Comparison of ENCODE assay signal across 9 mouse cellular contexts in the genomic region with DNA sequence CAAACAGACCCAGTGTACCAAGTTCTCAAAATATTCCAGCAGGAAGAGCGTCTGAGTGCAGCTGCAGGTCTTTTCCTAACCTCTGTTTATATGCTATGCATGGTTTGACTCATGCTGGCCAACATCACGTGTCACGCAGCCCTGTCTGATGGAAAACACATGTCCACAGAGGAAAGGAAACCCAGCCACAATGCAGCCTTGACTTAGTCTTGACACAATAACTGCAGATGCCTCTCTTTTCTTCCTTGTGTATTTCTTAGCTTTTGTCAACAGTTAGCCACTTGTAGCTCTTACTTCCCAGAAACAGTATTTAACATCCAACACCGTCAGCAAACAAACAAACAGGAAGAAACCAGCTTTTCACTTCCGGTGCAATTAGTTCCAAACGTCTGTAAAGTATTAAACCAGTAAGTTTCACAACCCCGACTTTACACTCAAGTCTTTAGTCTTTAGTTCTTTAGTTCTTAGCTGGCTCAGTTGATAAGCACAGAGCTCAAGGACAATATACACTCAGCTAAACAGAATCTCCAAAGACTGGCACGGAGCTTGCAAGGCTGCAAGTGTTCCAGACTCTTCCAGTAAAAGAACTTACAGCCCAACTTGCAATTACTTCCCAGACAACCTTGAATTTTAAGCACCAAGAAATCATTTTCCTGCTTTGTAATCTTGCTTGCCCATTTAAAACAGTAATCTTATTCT.
DNase-seq lines count a peak whose midpoint lies in the region; ATAC-seq and TF ChIP-seq lines count a peak whose summit lies in the region.
"Had no signal": no experiment of that assay in that cellular context is flagged by ENCODE, and none has a peak within 500 bp of the region (broad histone marks: within the 10 kb centered on the region; RNA-seq: fewer than 3 reads in every experiment).

No protein-coding gene starts in this region.

- DNase-seq in ovary, adult 18-20 months (ENCODE audit: low spot score): peak; percentile 44
- DNase-seq in ovary, postnatal 14 days (ENCODE audit: low spot score): no peak
- peak; percentile 62 for DNase-seq in heart, adult 8-10 months (ENCODE audit: low spot score)
- DNase-seq in kidney, postnatal 0 days (ENCODE audit: low spot score): peak; percentile 87
- DNase-seq in yolk sac, embryonic 10.5 days (ENCODE audit: low spot score): peak; percentile 62
- DNase-seq in cerebellum, adult 11-12 months: no peak
- DNase-seq in hindbrain, postnatal 0 days (ENCODE audit: low spot score): no peak
- DNase-seq in layer of hippocampus, adult 8-10 months (ENCODE audit: low spot score in 2 of 2): no peak

- no peak overlapping the region for H3K9ac ChIP-seq in kidney, postnatal 0 days (ENCODE audit: low read depth, low read length)
- H3K9ac ChIP-seq in hindbrain, postnatal 0 days (replicated peaks; ENCODE audit: low read length): no peak overlapping the region
- H3K9ac ChIP-seq: hindbrain, embryonic 13.5 days had no signal

- H3K9me3 ChIP-seq in kidney, postnatal 0 days (replicated peaks; ENCODE audit: low read length): no peaks in the 10 kb centered on the region
- no peaks in the 10 kb centered on the region for H3K9me3 ChIP-seq in hindbrain, postnatal 0 days (ENCODE audit: low read length)
- H3K9me3 ChIP-seq: hindbrain, embryonic 13.5 days had no signal

- no peaks in the 10 kb centered on the region for H3K36me3 ChIP-seq in kidney, postnatal 0 days (ENCODE audit: insufficient read depth, low read length)
- H3K36me3 ChIP-seq in hindbrain, postnatal 0 days (ENCODE audit: insufficient read depth, low read length): no peaks in the 10 kb centered on the region
- H3K36me3 ChIP-seq: hindbrain, embryonic 13.5 days had no signal

- no peak overlapping the region for H3K4me3 ChIP-seq in kidney, postnatal 0 days (replicated peaks; ENCODE audit: low read depth, low read length)
- no peak overlapping the region for H3K4me3 ChIP-seq in hindbrain, postnatal 0 days (ENCODE audit: low read length)
- H3K4me3 ChIP-seq: hindbrain, embryonic 13.5 days had no signal

- ATAC-seq in kidney, postnatal 0 days (replicated peaks; ENCODE audit: low FRiP score, low read depth): peak; percentile 89
- no peak for ATAC-seq in hindbrain, postnatal 0 days

- peak overlapping the region; percentile 11; the same call in 1 of the 2 replicates for H3K4me2 ChIP-seq in kidney, postnatal 0 days (ENCODE audit: low read length)
- H3K4me2 ChIP-seq in hindbrain, postnatal 0 days (ENCODE audit: low read depth, low read length): no peak overlapping the region
- H3K4me2 ChIP-seq: hindbrain, embryonic 13.5 days had no signal

- H3K27me3 ChIP-seq in kidney, postnatal 0 days (ENCODE audit: insufficient read depth, low read length): no peaks in the 10 kb centered on the region
- H3K27me3 ChIP-seq in hindbrain, postnatal 0 days (ENCODE audit: insufficient read depth, low read length): no peaks in the 10 kb centered on the region
- H3K27me3 ChIP-seq: hindbrain, embryonic 13.5 days had no signal

- WGBS in kidney, postnatal 0 days: 28% methylated on average over 8 of the region's 8 CpGs
- whole genome bisulfite sequencing in hindbrain, postnatal 0 days: 73% methylated on average over 8 of the region's 8 CpGs

- peaks cover 14% of the 10 kb centered on the region; the same call in 1 of the 2 replicates for H3K4me1 ChIP-seq in kidney, postnatal 0 days (replicated peaks; ENCODE audit: insufficient read depth, low read length)
- no peaks in the 10 kb centered on the region for H3K4me1 ChIP-seq in hindbrain, postnatal 0 days (ENCODE audit: insufficient read depth, low read length)
- H3K4me1 ChIP-seq: hindbrain, embryonic 13.5 days had no signal

- H3K27ac ChIP-seq in kidney, postnatal 0 days: peak overlapping the region; percentile 70
- no peak overlapping the region for H3K27ac ChIP-seq in hindbrain, postnatal 0 days
- H3K27ac ChIP-seq: hindbrain, embryonic 13.5 days had no signal

- no peak for TF ChIP-seq CTCF in kidney, postnatal 0 days (IDR thresholded peaks at IDR 0.05; ENCODE audit: low read depth)
- TF ChIP-seq CTCF in hindbrain, postnatal 0 days (IDR thresholded peaks at IDR 0.05; ENCODE audit: low read depth): no peak

Comparison
In these comparisons a context has a peak if more than half of its experiments do, and no peak if none do; other contexts are left out.
1. DNase-seq: peak in ovary, adult 18-20 months (single experiment), heart, adult 8-10 months (single experiment), kidney, postnatal 0 days (single experiment) and yolk sac, embryonic 10.5 days (single experiment); none in ovary, postnatal 14 days (single experiment), cerebellum, adult 11-12 months (single experiment), hindbrain, postnatal 0 days (single experiment) and layer of hippocampus, adult 8-10 months (0 of 2).